Mouse (Mus musculus) spleen, adult 2 months (tissue): ENCODE measurements around the gene Gm20683. TPM values are rescaled to one million over a fixed set of nuclear protein-coding genes. Genes with fewer than 3 reads are reported as not detected.

Experiments
- DNase-seq, 2 experiments: peaks; one replicate each; pipeline versions ENCODE4 v3.0.0 to v3.0.0-alpha.2; 2012 to 2021; ENCODE audit warnings: low spot score in 2 of 2, low read depth in 1 of 2
- H3K27ac ChIP-seq: fragments of 200-500 bp; 2 replicates; pipeline ENCODE4 v1.5.1; 2012; ENCODE audit warnings: low read length, inconsistent platforms; ENCODE audit not compliant: insufficient read depth
- H3K27me3 ChIP-seq: fragments of 200-500 bp; 2 replicates; pipeline ENCODE4 v1.6.1; 2012; ENCODE audit warnings: mild to moderate bottlenecking, moderate library complexity, low read length, inconsistent platforms; ENCODE audit not compliant: control insufficient read depth, insufficient read depth
- H3K36me3 ChIP-seq: fragments of 200-500 bp; 2 replicates; pipeline ENCODE4 v1.6.1; 2012; ENCODE audit warnings: mild to moderate bottlenecking, low read length, inconsistent platforms; ENCODE audit not compliant: control insufficient read depth, insufficient read depth
- H3K4me1 ChIP-seq: fragments of 200-500 bp; 2 replicates; pipeline ENCODE4 v1.6.1; 2011; ENCODE audit warnings: inconsistent platforms; ENCODE audit not compliant: control insufficient read depth, insufficient read depth, insufficient read length
- H3K4me3 ChIP-seq: fragments of 200-500 bp; 2 replicates; pipeline ENCODE4 v1.5.1; 2011; ENCODE audit warnings: mild to moderate bottlenecking, inconsistent platforms; ENCODE audit not compliant: insufficient read depth, insufficient read length; ENCODE audit errors: extremely low read depth
- CTCF ChIP-seq: fragments of 200-500 bp; IDR thresholded peaks from 2 replicates; pipeline ENCODE4 v1.5.1; 2011; ENCODE audit warnings: mild to moderate bottlenecking, inconsistent platforms; ENCODE audit not compliant: insufficient read depth, insufficient read length, insufficient replicate concordance; ENCODE audit errors: extremely low read depth
- POLR2A ChIP-seq: fragments of 200-500 bp; IDR thresholded peaks from 2 replicates; pipeline ENCODE4 v1.6.1; 2011; ENCODE audit warnings: low read depth, low read length, inconsistent platforms
- WGBS: fragments of 180-500 bp; shearing (Covaris S2); methylation state at CpG from one replicate; pipeline ENCODE4 v1.1.7; 2018; 5-methylcytosine and 5-hydroxymethylcytosine counted together
- polyA plus RNA-seq: library from polyadenylated mRNA; depleted of rRNA; stranded (reverse); fragments of >200 nt; gene quantifications from 2 replicates; pipeline ENCODE4 v1.2.3, GENCODE M21; 2012

Gm20683 gene
- polyA plus RNA-seq, 1 experiment: 29.5 TPM

DNA sequence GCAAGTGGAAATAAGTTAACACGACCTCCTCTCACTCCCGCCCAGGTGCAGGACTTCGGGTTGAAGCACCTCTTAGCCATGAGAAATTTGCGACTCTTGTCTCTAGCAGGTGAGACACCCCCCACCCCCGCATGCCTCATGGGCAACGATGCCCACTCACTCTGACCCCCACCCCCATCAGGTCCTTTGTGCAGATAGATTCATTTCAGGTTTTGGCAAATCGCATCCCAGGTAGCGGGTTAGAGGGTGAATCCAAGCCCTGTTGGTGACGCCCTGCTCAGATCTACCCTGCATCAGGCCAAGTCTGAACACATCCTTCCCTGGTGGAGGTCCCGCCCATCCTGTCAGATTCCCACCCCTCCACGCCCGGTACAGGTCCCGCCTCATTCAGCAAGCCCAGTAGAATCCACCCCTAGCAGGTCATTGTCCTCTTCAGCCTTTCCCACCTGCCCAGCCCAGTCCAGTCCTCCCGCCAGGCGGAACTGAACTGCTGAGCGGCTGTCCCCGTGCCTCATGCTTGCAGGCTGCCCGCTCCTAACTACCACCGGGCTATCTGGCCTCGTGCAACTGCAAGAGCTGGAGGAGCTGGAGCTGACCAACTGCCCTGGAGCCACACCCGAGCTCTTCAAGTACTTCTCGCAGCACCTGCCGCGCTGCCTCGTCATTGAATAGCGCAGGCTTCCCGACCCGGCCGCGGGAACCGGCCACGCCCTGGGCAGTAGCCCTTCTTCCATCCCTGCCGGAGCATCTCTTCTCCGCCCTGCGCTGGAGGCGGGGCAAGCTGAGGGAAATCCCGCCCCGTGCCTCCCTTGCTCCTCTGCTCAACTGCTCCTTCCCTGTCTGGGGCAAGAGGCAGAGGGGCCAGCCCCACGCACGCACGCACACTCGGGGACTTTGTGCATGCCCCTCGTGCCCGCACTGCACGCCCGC, 22.4 kb downstream of the Gm20683 start:
- WGBS: 11% methylated on average over 46 of the region's 46 CpGs
- peaks cover 5% of the 10 kb centered on the region for H3K4me1 ChIP-seq
- H3K27ac ChIP-seq: no peak overlapping the region
- H3K4me3 ChIP-seq: no peak overlapping the region
- DNase-seq: no peak
- TF ChIP-seq POLR2A (no peak), CTCF (no peak)
- no peaks in the 10 kb centered on the region for H3K36me3 ChIP-seq
- peaks cover 3% of the 10 kb centered on the region for H3K27me3 ChIP-seq

DNA sequence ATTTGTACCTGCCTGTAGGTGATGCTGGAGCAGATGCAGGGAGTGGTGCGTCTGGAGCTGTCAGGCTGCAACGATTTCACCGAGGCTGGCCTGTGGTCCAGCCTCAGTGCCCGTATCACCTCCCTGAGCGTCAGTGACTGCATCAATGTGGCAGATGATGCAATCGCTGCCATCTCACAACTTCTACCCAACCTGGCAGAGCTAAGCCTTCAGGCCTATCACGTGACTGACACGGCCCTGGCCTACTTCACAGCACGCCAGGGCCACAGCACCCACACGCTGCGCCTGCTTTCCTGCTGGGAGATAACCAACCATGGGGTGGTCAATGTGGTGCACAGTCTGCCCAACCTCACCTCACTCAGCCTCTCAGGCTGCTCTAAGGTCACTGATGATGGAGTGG, 23.9 kb downstream of the Gm20683 start:
- H3K4me3 ChIP-seq: no peak overlapping the region
- no peak for DNase-seq
- H3K27ac ChIP-seq: no peak overlapping the region
- peaks cover 3% of the 10 kb centered on the region for H3K27me3 ChIP-seq
- TF ChIP-seq CTCF (no peak), POLR2A (no peak)
- WGBS: 77% methylated on average over 11 of the region's 11 CpGs
- no peaks in the 10 kb centered on the region for H3K4me1 ChIP-seq
- H3K36me3 ChIP-seq: no peaks in the 10 kb centered on the region

DNA sequence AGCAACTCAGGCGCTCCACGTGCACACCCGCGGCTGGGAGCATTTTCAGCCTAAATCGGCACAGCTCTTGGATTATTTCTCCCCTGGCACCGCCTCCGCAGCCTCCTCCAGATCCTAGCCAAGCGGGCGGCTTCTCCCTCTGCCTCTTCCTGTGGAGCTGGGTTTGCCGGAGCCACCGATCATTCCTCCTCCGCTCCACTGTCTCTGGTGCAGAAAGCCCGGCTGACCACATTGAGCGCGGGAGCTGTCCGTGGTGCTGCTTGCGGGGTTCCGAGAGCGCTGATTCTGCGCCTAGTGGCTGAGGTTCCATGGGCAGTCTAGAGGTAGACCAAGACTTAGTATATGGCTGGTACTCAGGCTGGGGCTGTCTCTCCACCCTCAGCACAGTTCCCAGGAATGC, 28.1 kb downstream of the Gm20683 start:
- WGBS: under 1% methylated on average over 20 of the region's 20 CpGs
- Histone ChIP-seq H3K4me3 (no peak overlapping the region), H3K4me1 (peaks cover 9% of the 10 kb centered on the region), H3K36me3 (no peaks in the 10 kb centered on the region), H3K27me3 (peaks cover 18% of the 10 kb centered on the region), H3K27ac (no peak overlapping the region)
- no peak for TF ChIP-seq POLR2A
- peak; percentile 53; the same call in 1 of the 2 replicates for TF ChIP-seq CTCF
- DNase-seq: peak; percentile 37 to 72

DNA sequence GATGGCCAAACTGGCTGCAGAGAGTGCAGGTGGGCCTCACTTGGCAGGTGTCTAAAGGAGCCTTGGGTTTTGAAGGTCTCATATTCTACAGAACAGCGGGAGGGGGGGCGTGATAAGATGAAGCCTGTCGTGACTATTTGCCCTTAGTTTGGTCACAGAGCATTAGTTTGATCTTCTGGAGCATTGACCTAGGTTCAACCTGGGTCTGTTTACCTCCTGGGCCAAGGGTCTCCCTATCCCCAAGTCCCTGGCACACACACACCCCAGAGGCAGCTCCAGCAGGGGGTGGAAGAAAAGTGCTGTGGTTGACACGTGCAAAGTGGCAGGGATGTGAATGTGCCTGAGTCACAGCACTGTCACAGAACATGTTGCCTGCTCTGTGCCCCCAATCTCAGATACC, 30.7 kb downstream of the Gm20683 start:
- Histone ChIP-seq H3K27ac (no peak overlapping the region), H3K27me3 (peaks cover 19% of the 10 kb centered on the region), H3K36me3 (no peaks in the 10 kb centered on the region), H3K4me1 (peaks cover 9% of the 10 kb centered on the region), H3K4me3 (no peak overlapping the region)
- no peak for DNase-seq
- TF ChIP-seq CTCF (no peak), POLR2A (no peak)
- WGBS: 72% methylated on average over 4 of the region's 4 CpGs

DNA sequence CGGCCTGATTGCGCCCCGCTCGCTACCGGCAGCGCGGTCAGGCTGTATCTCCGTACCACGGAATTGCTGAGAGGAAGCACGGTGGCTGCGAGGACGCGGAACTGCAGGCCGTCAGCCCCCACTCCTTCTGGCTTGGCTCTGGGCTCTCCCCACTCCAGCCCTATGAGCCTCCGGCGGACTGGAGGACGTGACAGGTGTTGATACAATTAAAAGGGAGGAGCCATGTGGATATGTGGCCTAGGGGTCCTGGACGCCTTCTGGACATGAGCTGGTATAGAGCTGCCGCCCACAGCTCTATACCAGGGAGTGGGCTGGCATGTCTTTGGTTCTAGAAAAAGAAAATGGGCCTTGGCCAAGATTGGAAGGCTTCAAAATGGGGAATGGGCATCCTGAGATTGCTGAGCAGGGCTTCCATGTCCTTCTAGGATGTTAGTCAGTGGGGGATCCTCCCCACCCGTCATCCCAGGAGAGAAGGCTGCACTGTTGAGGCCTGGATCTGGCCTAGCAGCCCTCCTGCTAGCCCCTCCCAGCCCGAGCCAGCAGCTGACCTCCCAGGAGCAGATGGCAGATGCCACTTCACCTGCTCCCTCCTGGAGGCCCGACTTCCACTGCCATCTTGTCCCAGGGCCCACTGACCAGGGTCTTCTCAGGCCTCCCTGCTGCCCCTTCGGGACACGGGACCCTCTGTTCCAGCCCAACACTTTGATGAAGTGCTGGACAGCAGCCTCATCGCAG, 31.8 kb downstream of the Gm20683 start:
- H3K27ac ChIP-seq: no peak overlapping the region
- no peaks in the 10 kb centered on the region for H3K36me3 ChIP-seq
- DNase-seq: no peak
- 15% methylated on average over 25 of the region's 25 CpGs for WGBS
- peak overlapping the region; percentile 33; the same call in 1 of the 2 replicates for H3K4me3 ChIP-seq
- peaks cover 9% of the 10 kb centered on the region for H3K4me1 ChIP-seq
- peaks cover 19% of the 10 kb centered on the region for H3K27me3 ChIP-seq
- TF ChIP-seq CTCF (no peak), POLR2A (no peak)

DNA sequence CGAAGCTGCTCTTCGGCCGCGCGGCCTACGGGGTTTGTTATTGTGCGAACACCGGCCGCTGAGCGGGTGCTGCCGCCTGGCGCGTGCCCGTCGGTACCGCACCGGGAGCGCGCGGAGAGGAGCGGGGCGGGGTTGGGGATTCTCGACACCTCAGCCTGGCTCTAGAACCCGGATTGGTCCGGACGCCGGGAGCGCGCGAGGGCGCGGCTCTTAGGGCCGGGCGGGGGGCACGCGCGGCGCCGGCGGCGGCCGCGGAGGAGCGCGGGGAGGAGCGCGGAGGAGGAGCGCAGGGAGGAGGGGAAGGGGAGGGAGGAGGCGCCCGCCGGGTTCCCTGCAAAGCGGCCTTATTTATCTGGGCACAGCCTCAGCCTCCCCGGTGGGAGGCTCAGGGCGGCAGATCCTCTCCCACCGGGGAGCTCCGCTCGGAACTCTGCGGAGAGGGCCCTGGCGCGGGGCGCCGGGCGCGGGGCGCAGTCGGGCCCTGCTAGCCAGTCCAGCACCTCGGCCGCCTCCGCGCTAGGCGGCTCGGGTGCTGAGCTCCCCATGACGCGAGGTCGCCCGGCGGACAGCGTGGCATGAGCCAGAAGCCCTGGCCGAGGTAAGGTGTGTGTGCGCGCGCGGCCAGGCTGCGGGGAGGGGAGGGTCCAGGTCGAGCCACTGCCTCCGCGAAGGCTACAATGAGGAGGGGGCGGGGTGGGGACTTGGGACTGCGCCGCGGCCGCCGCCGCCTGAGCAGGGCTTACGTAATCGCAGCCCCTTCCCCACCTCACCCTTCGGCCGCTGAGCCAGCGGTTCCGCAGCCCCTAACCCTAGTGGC, 32.6 kb downstream of the Gm20683 start, which contains the start of gene Fbxl16:
Fbxl16 (plus strand) TSS at position 297 of the 817 bp plus-strand sequence.
- no peak for DNase-seq
- peaks cover 9% of the 10 kb centered on the region for H3K4me1 ChIP-seq
- H3K27me3 ChIP-seq: peaks cover 19% of the 10 kb centered on the region
- peak within 1 kb of the TSS; percentile 33 for H3K4me3 ChIP-seq
- H3K36me3 ChIP-seq: no peaks in the 10 kb centered on the region
- 2% methylated on average over 76 of the region's 100 CpGs for WGBS
- TF ChIP-seq POLR2A (no peak), CTCF (no peak)
- H3K27ac ChIP-seq: no peak within 1 kb of the TSS
